Mouse (Mus musculus) heart, postnatal 0 days (tissue): ENCODE results near the gene Tenm2.

Experiments
- CTCF ChIP-seq: IDR thresholded peaks from 2 replicates; pipeline ENCODE4 v1.5.1; 2016; ENCODE audit warnings: antibody characterized with exemption, control low read depth, low read depth
- EP300 ChIP-seq: IDR thresholded peaks from 2 replicates; pipeline ENCODE4 v1.6.1; 2016; ENCODE audit warnings: antibody characterized with exemption, low read depth

- no peak for TF ChIP-seq CTCF
- TF ChIP-seq EP300: no peak
Measured at GRCm38 (mm10) chr11:36338424-36338823, 897.3 kb downstream of the Tenm2 start.
